Mouse (Mus musculus) layer of hippocampus, postnatal 10 days (tissue): ENCODE measurements around the gene Ncbp3. TPM values are rescaled to one million over a fixed set of nuclear protein-coding genes. Genes with fewer than 3 reads are reported as not detected.

ENCODE experiments used
- DNase-seq, 2 experiments: peaks; one replicate each; pipeline ENCODE4 v3.0.0; 2021; ENCODE audit warnings: low spot score in 2 of 2
- total RNA-seq, 2 experiments: library from RNA; stranded (reverse); gene quantifications; 2 replicates each; pipeline ENCODE4 v1.2.3; 2021

The Ncbp3 gene
- total RNA-seq, 2 experiments from 2014 or later = 9.5 to 10.0 TPM

- DNase-seq = no peak
Observed at GRCm38 (mm10) chr11:73137116-73137515, 89.5 kb downstream of the Ncbp3 start.

- peak; percentile 95 for DNase-seq
Observed at GRCm38 (mm10) chr11:73137591-73138501, 90.3 kb downstream of the Ncbp3 start, which contains the start of gene Haspin. TSS of gene Haspin (minus strand) at chr11:73138294.

Other genes starting within 250 kb of the Ncbp3 start
- gene Atp2a3, start 86.6 kb upstream of the Ncbp3 start, total RNA-seq = 1 to 10 TPM; 5.8 to 7.6 TPM
- under 1 TPM; 0.78 to 0.96 TPM for gene P2rx1, start 48.7 kb upstream of the Ncbp3 start, total RNA-seq
- 10 to 100 TPM; 51.5 to 55.1 TPM for gene Camkk1, start 28.8 kb upstream of the Ncbp3 start, total RNA-seq
- gene Itgae, start 42.8 kb downstream of the Ncbp3 start, total RNA-seq = under 1 TPM; 0.11 to 0.32 TPM
- gene Haspin, start 90.5 kb downstream of the Ncbp3 start, total RNA-seq = 1 to 10 TPM; 1.2 to 1.7 TPM
- 1 to 10 TPM; 1.5 to 1.7 TPM for gene P2rx5, start 112.6 kb downstream of the Ncbp3 start, total RNA-seq
- 10 to 100 TPM; 69.1 to 79.6 TPM for gene Emc6, start 129.3 kb downstream of the Ncbp3 start, total RNA-seq
- gene Tax1bp3, start 129.3 kb downstream of the Ncbp3 start, total RNA-seq = 10 to 100 TPM; 21.5 to 23.9 TPM
- 10 to 100 TPM; 18.3 to 18.6 TPM for gene Ctns, start 151.3 kb downstream of the Ncbp3 start, total RNA-seq
- 1 to 10 TPM; 2.7 to 2.8 TPM for gene Shpk, start 151.7 kb downstream of the Ncbp3 start, total RNA-seq
- gene Trpv1, start 186.5 kb downstream of the Ncbp3 start, total RNA-seq = under 1 TPM; 0.09 to 0.25 TPM
- under 1 TPM; 0.32 to 0.42 TPM for gene Trpv3, start 219.6 kb downstream of the Ncbp3 start, total RNA-seq